Mouse (Mus musculus): ENCODE results near the gene Rdh1.
"Not testable (repeated sequence)": the region's sequence is repeated elsewhere in the genome, so short reads cannot be mapped to it uniquely, and the experiment has no call there.

DNA sequence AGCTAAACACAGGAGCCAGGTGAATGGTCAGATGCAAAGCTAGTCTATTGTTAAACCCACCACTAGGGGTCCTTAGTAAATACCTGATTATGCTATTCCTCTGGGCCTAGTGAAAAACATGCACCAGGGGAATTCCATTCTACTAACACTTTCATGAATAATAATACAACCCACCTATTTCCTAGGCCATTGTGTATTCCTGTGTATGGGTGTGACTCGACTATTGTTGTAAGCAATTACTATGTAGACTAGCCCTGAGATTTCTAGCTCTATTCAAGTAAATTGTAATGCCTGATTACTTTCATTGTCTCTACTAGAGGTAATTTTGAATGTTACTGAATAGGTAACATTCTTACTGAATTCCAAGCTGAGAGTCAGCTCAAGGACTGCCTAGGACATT lies 25.9 kb downstream of the Rdh1 start:
- TF ChIP-seq TAL1, GATA1 (IDR thresholded peaks at IDR 0.05; ENCODE audit: low read length): not testable (repeated sequence)
